Mouse (Mus musculus) heart, adult 9 months (tissue): ENCODE measurements around the gene Dnajc5.
A peak's percentile ranks its signal among the peaks of the same experiment; 100 is the strongest.

Experiments
- DNase-seq, 2 experiments: peaks; one replicate each; pipeline ENCODE4 v3.0.0; 2022; ENCODE audit warnings: low spot score in 2 of 2

Gene Dnajc5

DNA sequence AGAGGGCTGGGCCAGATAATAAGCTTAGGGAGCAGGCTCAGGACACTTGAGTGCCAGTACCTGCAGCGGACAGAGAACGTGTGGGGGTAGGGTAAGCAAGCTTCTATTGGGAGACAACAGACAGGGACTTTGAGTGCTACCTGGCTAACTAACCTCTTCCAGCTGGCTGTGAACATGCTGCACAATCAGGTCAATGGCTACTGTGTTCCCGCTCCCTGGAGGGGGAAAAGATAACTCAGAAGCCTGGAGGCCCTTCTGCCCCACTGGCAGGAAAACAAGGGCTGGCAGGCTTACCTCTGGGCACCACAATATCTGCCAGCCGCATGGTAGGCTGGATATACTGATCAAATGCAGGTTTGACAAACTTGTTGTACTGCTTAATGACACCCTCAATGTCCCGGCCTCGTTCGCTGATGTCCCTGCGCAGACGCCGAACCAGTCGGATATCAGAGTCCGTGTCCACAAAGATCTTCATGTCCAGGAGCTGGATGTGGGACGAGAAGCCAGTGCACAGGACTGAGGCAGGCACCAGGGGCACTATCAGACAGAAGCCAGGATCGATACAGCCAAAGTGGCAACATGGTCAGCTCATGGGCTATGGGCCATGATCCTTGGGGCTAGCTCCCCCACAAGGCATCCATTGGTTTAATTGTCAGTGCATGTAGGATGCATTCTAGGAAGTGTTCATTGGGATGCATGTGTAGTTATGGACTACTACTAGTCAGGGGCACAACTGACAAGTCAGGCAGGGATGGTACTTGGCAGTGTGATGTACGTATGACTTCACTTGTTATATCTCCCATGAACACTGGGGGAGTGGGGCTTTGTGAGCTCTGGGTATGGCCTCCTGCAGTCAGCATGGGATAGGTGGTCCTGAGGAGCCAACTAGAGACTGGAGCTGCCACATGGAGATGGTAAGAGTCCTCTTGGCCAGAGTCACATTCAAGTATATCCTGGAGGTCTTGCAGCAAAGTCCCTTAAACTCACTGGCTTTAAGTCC, 52.9 kb downstream of the Dnajc5 start:
- DNase-seq, result peak in 1 of 2 experiments; percentile 52

DNA sequence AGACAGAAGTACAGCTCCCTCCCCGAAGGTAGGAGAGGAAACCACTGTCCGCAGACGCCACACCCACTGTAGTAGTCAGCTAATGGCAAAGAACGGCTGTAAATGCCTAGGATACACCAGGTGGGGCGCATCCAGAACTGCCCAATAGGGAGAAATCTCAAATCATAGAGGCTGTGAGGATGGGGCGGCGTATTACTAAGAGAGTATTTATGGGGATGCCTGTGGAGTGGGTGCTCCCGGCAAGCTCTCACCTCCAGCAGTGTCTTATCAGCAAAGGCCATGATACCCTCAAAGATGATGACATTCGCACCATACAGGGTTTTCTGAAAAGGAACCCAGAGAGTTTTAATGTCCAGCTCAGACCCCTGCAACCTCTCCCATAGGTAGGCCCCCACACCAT, 53.7 kb downstream of the Dnajc5 start:
- DNase-seq, result no peak

DNA sequence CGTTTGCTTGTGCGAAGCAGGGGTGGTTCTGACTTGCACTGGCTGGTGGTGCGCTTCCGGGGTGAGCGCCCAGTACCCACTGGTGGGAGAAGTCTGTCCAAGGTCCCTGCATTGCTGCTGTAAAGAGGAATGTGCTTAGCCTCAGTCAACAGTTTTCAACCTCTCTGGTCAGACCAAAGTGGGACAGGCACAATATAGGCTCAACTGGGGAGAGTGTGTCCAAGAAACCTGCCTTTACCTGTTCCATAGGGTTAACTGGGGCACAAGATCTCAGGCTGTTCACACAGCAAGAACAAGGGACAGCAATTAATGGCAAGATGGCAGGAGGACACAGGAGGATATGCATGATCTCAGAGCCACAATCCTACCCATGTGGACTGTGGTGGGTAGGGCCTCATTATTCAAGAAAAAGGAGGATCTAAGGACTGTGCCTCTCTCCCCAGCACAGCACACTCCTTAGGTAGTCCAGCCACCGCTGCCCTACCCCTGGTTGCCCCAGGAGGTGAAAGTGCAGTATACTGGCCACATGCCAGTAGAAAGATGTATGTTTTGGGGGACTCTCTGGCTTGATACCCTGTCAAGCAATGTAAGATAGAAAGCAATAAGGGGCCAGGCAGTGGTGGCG, 54.7 kb downstream of the Dnajc5 start:
- no peak for DNase-seq

DNA sequence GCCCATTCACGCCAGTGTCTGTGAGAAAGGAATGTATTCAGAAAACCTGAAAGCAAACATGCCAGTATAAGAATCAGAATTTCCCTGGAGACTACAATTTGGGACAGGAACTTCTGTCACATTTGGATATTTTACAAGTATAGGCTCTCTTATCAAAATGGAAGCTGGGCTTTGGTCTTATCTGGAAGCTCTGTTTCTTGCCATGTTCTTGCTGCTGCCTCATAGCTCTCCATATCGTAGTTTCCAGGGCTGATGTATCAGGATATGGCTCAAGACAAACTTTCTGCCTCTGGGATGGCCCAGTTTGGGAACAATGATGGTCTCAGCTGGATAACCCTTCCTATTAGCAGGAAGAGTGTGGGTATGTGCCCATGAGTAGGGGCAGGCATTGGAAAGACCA, 56.3 kb downstream of the Dnajc5 start:
- DNase-seq, result no peak

DNA sequence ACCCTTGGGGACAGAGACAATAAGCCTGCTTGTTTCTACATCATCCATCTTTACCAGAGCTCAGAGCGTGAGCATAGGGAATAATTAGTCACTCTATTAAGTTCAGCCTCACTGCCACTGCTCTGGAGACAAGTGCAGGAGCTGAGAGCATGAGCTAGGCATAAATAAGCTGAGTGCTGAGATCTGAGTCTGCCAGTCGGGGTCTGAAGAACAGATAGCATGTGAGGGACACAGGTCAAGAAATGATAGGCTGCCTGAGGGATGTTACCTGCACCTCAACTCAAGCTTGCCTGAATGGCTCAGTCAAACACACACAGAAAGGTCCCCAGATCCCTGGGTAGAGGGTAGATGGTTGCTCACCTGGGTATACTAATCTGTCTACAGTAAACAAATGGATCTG, 56.8 kb downstream of the Dnajc5 start:
- DNase-seq, result no peak

DNA sequence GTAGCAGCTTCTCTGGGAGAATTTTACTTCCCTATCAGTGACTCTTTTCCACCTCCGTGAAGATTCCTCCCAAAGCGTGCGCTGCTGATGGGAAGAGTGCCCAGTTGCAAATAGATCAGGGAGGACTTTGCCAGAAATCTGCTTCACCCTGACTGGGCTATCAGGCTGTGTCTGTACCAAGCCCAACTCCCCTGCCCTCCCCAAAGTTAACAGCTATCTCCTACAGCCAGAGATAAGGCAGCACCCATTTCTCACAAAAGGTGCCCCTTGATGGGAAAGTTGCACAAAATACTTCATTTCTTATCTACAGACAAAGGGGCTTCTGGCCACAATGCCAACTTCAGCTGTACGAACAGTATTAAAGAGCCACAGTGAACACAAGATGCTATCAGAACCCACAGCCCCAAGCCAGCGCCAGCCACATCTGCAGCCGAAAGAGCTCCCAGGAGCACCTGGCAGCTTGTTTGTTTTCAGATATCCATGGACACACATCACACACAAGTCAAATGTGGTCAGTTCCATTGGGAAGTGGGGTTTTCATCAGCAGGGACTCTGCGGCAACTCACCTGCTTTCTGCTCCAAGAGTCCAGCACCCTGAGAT, 57.8 kb downstream of the Dnajc5 start:
- DNase-seq, result no peak

DNA sequence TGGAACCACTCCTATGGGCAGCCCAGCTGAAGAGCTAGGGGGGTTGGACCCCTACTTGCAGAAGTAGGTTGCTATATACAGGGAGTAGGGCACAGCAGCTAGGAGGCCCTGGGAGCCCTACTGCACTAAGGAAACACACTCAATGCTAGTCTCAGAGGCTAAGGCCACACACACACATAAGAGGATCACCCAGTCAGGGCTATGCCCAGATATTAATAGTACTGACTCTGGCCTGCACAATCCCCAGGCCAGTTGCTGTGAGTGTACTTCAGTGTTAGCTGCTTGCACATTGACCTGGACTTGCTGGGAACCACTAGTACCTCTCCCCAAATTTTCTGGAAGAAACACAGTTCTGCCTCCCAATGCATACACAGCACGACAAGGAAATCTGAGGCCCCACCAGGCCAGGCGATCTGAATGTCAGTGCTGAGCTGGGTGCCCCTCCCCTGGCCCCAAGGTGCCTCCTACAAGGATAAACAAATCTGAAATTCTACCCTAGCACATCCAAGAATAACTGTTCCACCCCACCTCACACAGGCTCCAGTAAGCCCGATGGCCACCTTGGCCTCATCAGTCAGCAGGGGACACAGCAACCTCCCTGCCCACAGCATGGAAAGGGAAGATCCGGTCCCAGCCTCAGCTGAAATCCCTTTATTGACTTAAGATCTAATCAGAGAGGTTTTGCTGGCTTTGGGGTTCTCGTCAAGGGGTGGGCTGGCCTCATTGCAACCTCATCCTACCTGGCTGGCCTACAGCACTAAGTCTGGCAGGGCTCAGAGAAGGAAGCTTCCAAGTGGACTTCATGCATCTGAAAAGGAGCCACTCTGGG, 58.7 kb downstream of the Dnajc5 start:
- no peak for DNase-seq

DNA sequence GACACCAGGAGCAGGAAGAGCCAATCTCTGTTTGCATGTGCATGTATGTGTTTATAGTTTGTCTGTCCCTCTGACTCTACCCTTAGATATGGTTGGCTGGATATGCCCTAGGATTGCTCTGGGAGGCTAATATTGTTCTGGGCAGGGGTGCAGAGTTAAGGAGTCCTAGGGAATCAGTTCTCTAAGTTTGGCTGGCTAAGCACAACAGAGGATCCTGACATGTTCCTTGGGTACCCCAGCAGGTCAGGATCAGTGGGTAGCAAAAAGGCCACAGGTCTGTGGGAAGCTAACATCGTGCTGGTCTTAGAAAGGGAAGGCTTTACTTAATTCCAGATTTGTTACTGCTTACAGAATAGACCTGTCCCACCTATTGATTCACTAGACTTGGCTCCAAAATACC, 59.4 kb downstream of the Dnajc5 start:
- DNase-seq, result peak in 1 of 2 experiments; percentile 0

DNA sequence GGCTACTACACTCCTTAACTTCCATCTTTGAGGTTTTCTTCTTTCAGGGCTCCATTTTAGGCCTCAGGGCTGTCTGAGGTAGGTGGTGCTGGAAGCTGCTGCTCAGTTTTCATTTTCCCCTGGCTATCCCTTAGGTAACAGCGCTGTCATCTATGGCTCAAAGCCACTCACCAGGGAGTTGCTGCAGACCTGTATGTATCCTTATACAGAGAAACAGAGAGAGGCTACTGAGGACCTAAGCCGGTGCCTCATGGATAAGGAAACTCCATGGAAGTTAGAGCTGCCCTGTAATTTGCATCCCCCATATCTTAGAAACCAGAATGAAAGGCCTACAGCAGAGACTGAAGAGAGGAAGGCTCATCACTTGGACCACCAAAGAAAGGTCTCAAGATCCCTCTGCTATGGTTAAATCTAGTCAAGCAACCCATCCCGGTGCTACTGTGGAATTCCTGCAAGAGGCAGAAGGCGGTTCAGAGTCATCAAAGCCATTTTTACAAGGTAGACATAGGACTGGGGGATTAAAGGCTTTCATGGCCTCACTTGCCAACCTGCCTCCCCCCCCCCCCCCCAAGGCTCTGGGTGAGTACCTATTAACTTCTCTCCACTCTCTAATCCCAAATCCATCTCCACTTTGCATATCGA, 60.0 kb downstream of the Dnajc5 start:
- DNase-seq, result peak in 1 of 2 experiments; percentile 0

DNA sequence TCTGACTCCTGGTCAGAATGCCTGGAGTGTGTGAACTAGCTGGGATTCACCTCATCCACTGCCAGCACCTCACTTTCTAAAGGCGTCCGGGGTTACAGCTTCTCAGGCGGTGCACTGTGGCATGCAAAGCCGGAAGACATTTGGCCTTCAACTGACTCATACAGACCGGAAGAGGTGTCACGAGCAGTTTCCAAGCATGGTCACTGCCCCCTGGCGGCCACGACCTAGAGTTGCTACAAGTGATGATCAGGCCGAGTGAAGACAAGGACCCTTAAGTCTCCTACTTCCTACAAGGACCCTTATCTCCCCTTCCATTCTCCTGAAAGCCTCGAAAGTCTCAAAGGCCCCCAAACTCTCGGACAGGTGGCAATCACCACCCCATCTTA, 60.7 kb downstream of the Dnajc5 start:
- peak; percentile 83 to 87 for DNase-seq

DNA sequence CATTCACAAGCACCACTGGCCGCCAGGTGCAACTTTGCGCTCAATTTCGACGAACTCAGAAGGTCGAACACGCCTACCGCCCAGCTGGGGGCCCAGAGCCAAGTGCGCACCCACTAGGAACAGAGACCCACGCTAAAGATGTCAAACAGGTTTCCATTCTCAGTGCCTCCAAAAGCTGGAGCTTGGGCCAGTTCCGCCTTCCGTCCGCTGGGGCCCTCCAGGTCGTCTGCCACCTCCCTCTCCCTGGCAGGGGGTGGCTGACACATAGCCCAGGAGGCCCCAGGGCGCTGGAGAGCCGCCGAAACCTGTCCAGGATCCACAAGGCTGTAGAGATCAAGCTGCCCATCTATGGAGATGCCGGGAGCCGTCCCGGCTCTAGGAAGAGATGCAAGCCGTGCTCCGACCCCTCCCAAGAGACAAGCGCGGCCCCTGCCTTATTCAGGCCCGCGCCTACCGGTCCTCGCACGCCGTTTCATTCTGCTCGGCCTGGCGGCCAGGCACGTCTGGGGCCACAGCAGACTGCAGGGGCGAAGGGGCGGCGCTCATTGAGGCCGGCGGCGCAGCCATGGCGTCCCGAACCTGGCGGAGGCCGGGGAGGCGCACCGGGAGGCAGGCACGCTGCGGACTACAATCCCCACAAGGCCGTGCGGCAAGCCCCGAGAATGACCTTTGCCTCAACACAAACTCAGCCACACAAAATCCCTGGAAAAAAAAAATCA, 61.3 kb downstream of the Dnajc5 start:
- peak; percentile 79 to 85 for DNase-seq

DNA sequence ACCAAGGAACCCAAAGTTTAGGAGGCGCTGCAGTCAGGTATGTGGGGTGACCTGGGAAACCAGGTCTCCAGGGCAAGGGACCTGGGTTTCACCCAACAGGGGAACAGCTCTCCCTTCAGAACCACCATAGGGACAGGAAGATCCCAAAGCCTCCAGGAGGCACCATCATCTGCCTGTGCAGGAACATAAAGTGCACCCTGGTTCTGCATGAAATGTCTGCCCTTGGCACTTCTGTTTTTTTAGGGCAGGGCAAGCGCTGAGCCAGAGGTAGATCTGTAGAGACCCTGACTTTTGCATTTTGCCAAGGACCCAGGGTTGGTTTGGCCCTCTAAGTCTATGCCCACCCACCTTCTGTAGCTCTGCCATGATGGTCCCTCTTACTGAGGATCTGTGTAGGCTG, 62.1 kb downstream of the Dnajc5 start:
- no peak for DNase-seq

DNA sequence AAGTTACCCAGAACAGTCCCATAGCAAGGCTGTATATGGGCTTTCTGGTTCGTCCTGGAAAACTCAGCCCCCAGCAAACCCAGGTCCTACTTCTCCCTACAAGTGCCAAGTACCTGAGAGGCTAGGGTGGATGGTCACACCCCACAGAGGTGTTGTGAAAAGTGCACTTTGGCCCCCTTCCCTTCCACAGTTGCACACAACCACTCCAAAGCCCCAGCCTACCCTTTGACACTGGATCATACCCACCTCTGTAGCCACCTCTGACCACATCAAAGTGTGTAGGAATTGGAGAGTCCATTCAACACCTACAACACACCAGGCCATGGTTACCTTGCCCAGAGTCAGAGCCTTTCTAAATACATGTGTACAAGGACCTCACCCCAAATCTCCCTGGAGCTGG, 62.7 kb downstream of the Dnajc5 start:
- DNase-seq, result no peak

DNA sequence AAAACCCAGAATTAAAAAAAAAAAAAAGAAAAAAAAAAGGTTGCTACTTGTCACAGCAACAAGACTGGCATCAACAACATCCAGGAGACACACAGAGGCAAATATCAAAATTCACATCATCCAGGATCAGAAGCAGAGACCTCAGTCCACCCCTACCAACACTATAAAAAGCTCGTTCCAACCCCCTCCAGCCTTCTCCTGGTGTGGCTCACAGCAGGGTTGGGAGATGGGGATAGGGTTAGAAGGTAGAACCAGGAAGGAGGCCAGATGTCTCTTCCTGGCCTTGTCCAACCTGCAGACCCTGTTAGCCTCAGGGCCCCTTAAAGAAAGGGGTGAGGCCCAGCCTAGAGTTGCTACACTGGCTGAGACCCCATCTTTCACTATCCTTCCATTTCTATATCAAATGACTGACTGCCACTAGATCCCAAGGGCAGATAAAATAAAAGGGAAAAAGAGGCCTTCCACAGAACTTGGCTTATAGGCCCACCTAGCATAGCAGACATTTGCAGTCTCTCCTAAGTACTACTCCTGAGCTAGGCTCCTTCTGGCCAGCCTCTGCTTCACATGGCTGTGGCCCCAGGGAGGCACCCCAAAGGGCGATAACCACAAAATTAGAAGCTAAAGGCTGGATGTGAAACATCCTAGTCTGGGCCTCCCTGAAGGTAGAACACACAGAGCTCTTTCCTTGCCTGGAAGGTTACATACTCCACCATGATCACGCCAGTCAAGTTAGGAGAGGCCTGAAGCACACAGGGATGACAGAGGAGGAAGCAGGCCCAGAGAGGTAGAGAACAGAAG, 63.4 kb downstream of the Dnajc5 start:
- no peak for DNase-seq

DNA sequence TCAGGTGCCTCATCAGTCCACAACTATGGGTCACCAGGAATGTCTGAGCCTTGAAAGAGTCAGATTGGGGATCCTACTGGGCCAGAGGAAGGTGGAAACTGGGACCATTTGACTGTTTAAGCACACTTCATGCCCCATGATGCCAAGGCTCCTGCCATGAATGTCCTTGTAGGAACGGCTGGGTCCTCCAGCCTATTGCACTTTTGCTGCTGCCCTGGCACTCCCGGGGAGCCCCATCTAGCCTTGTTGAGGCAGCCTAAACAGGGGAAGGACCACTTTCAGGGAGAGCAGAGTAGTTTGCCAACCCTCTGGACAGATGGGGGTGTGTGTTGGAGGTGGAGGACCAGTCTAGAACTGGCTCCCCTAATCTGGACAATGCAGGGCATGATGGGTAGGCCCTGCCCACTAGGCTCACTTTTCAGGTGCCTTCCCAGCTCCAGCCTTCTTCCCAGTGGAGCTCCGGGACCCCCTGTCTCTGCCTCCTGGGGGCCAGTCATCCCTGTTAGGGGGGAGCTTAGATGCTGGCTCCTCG, 64.2 kb downstream of the Dnajc5 start, which contains the start of gene Uckl1:
Gene Uckl1, minus strand, starts transcription at position 482 of the 532 bp plus-strand sequence.
- no peak for DNase-seq

DNA sequence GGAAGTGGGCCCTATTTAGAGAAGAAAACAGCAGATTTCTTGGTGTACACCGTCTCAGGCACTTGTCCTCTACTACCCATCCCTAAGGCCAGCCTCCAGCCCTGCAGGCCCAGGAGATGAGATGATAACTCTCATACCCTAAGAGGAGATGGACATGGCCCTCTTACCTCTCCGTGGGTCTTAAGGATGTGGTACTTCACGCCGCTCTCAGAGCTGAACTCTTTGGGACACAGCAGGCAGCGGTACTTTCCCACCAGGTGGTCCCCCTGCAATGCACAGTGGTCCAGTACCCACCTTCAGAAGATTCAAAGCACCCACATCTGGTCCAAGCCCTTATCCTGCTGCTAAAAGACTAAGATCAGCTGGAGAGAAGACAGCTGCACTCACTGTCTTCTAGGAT, 65.2 kb downstream of the Dnajc5 start:
- no peak for DNase-seq

DNA sequence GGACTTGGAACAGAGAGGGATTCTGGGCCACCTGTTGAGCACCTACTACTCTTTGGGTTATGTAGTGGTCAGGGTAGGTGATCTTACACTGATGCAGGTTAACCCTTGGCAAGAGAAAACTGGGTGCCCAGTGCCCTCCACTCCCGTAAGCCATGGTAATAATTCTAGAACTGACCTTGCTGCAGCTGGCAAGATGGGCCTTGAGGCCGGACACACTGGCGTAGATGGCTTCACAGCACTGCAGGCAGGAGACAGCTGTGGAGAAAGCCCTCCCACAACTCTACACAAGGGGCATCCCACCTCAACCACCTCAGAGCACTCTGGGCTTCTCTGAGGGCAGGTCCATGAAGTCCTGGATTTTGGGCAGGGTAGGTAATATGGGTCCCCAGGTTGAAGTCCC, 65.8 kb downstream of the Dnajc5 start:
- no peak for DNase-seq

DNA sequence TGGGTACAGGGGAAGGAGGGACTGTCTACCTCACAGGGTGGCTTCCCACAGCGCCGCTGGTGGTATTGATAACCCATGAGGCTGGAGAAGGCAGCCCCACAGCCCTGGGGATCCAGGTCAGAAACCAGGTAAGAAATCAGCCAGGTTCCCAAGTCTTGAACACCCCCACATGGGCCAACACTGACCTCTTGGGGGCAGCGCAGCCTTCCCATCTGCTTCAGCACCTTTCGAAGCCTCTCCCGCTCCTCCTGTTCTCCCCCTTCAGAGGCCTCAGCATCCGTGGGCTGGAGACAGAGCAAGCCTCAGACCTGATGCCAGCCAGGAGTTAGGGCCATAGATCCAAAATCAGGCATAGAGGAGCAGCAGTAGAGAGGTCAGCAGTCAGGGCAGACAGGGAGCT, 67.5 kb downstream of the Dnajc5 start:
- no peak for DNase-seq

DNA sequence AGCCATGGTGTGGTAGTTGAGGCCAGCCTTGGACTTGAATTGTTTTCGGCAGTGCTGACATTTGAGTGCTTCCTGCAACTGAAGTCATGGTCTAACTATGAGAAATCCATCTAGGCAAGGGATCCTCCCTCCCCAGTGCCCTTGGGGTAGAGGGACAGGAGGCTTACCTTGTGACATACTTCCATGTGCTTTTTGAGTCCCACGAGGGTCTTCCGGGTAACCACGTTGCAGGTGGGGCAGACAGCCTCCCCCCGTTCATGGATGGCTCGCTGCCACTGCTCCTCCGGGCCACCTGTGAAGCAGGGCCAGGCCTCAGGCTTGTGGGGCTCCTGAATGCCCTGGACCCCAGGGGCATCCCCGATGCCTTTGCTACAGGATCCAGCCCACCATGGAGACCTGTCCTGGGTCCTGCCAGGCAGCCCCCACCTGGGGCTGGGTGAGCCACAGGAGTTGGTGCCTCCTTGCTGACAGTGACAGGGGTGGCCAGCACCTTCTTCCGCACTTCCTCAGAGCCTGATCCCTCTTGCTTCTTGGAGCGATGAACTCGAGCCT, 68.0 kb downstream of the Dnajc5 start:
- DNase-seq, result peak in 1 of 2 experiments; percentile 0
